Mouse (Mus musculus) cerebellum, adult 9-11 months (tissue): ENCODE measurements at regions not wholly inside any gene's neighbourhood (a gene's known extent, or its start where the extent isn't known, plus 50 kb on each side); places are given as distances from the start of the nearest gene placed in this dataset.

ENCODE experiments used
- DNase-seq: peaks from one replicate; pipeline ENCODE4 v3.0.0; 2022

DNA sequence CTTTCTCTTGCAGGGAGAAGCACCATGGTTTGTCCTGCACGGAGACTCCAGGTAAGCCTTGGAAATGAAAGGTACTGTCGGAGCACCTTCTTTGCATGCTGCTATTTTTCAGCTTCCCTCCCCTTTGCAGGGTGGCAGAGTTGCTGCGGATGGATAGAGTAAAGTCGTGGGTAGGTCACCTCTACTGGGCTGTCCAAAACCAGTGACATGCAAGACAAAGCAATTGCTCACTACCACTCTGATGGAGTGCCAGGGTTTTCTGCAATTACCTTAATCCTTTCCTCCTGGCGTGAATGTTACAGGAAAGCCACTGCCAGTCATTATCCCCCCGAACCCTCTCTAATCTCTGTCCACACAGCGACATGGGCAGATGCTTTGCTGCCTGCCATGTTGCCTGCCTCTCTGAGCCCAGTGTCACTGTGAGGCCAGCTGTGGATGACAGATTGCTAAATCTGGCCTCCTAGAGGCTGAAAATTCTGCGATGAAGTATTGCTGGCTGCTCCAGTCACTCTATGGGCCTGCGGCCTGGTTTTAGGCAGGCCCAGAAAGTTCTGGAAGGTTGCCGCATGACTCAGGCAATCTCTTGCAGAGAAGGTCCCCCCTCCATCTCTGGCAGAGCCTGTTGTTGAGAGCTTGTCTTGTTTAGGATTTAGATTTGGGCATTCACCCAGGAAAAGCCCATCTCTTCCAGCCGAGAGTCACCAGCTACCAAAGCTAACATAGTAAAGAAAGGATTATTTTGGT, 54.1 kb upstream of the Sod3 start:
- peak; percentile 45 for DNase-seq

DNA sequence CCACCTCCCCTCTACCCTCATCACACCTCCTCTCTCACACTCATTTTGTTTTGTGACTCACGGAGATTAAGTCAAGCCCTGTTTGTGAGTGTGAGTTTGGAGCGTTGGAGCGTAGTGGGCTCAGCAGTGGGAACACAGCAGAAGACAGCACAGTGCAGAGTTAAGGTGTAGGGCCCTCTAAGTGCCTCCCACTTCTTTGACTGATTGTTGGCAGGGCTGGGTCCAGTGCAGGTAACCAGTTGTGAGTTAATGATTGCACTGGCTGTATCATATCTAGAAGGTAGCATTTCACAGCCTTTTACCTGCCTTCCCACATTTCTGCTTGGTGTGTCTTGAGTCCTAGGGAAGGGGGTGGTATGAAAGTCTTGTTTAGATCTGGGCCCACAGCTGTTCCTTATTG, 67.3 kb upstream of the Sod3 start:
- DNase-seq, result no peak

DNA sequence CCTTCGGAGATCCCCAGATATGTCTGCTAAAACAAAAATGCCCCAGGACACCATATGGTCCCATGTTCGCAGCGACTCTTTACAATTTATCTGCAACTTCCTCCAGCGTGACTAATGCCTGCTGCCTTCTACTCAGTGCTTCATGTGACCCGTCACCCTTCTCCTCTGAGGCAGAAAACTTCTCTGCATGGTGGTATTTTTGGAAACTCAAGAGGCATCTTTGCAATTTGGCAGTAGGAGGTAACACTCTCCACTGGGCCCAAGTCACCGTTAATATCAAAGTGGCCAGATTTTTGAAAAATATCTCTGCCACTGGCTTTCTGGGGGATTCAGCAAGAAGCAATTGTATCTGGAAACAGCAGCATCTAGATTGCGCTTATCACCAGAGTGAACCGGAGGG, 69.1 kb upstream of the Sod3 start:
- DNase-seq, result no peak

DNA sequence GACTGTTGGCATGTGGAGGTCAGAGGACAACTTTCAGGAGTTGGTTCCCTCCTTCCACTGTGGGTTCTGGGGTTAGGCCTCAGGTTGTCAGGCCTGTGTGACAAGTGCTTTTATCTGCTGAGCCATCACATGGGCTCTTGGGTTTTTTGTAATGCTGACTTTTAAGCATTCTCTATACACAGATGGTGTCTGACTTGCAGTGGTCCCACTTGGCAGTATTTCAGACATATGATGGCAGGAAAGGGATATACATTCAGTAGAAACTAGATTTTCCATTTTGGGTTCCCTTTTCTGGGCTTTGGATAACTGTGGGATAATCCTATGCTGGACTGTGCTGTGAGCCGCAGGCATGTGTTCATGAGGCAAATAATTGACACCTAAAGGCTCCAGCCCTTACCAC, 75.3 kb upstream of the Sod3 start:
- no peak for DNase-seq

DNA sequence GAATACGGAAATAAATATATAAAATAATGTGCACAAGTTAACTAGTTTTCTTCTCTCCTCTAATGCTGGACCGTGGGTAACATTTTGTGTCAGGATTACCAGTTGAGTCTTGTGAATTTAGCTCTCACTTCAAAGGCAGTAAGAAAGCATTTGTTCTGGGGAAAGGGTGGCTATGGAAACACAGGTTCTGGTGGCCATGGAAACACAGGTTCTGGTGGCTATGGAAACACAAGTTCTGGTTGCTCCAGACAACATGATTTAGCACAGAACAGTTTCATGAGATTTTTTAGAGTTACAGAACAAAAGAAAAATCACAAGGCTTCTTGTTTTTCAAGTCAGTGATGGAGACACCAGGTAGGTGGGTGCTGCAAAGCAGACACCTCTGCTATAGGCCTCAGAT, 82.7 kb upstream of the Sod3 start:
- no peak for DNase-seq

DNA sequence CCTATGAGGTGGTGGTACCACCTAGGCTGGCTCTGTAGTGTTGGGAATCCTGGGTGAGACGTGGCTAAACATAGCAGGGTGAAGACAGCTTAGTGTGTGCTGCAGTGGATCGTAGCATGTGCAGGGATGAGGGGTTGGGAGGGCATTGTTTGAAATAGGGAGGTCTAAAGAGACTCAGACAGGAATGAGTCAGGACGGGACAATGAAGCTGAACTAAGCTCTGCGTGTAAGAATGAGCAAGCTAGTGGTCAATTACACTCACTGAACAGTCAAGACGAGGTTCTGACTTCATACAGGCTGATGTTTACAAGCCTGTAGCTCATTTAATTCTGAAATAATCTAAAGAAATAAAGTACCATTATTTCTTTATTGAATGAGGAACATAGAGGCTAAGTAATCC, 85.5 kb upstream of the Sod3 start:
- DNase-seq, result no peak

DNA sequence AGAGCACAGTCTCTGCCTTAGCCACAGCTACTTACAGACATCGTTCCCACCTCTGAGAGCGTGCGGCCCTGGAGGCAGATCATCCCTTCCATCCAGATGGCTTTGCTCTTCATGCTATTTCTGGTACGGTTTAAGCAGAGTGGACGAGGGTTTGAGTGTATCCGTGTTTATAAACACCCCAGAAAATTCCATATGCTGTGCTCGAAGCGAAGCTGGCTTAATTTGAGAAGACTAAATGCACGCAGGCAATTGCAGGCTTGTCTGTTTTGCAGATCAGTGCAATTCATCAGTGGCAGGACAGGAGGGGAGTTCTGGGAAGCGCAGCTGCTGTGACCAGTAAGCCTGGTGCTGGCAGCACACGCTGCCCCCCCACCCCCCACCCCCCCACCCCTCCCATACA, 72.9 kb upstream of the Dhx15 start:
- no peak for DNase-seq

DNA sequence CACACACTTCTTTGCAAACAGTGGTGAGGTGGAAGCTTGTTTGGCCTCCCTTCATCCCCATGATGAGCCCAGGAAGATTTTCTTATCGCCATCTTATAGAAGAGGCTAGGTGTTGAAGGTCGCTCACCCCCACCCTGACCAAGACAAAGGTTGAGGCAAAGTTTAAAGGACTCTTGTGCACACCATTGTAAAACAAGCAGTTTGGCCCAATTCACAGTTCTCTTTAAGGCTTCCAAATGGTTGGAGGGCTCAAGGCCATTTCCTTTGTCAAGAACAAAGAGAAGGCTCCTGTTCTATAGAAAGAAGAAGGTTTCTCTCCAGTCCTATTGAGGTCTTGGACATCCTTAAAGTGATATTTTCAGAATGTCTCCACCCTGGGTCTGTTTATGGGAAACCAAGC, 67.8 kb upstream of the Dhx15 start:
- no peak for DNase-seq

DNA sequence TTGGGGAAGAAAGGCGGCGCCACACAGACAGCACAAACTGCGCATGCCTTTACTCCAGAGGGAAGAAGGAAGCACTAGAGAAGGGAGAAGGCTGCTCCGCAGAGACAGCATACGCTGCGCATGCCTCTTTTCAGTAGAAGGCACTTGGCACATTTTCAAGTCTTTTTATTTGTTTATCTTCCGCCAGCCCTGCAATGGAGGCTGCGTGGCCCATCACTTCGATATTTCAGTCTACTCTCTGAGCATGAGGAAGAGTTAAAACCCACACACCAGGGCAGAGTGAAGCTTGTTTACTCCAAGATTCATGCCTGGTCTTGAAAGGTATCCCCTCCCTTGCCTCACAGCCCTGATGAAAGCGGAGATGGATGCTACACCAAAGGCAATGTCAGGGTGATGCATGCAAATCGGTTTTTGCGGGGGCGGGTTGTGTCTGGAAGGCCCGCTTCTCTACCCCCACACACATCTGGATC, 64.3 kb upstream of the Dhx15 start:
- no peak for DNase-seq

DNA sequence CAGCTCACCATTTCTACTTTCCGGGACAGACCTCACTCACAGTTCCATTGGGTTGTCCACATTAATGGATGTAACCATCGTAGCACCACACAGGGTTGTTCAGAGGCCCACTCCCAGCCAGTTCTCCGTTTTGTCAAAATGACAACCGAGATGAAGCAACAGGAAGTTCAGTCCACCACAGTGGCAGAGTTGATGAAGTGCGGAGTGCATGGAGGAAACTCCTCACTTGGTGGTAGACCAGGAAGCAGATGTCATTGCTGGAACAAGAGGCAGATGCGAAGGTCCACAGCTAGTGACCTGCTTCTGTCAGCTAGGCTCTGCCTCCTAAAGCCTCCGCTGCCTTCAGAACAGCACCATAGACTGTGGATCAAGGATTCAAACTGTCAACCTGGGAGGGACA, 59.5 kb upstream of the Dhx15 start:
- no peak for DNase-seq

DNA sequence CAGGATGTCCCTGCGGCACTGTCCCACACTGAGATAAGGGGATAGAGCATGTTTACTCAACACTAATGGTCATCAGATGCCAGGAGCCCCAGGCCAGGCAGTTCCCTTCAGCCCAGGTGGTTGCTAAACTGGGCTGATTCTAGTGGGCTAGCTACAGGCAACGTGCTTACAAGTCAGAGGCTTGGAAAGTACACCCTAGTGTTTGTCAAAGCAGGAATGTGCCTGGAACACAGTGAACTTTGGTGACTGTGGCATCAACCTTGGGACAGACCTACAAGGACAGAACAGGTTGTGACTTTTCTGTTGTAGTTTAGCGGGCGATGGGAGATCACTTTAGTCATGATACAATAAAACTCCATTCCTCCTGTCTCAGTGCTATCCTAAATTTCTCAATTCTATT, 53.6 kb upstream of the Dhx15 start:
- no peak for DNase-seq

DNA sequence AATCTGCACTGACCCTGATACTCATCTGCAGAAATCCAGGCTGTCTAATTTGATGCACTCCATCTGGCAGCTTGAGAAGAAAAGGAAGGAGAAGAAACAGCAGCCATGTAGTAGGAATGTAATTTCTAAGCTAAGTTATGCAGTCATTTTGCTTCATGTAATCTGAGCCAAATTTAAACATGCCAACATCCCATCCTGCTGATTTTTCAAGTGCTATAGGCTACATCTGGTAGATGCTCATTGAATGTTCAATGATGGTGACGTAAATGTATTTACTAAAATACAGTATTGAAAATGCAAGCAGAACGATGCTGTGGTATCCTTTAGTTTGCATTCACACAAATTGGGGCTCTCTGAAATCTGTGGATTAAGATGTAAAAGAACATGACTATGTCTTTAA, 52.1 kb upstream of the Dhx15 start:
- no peak for DNase-seq

DNA sequence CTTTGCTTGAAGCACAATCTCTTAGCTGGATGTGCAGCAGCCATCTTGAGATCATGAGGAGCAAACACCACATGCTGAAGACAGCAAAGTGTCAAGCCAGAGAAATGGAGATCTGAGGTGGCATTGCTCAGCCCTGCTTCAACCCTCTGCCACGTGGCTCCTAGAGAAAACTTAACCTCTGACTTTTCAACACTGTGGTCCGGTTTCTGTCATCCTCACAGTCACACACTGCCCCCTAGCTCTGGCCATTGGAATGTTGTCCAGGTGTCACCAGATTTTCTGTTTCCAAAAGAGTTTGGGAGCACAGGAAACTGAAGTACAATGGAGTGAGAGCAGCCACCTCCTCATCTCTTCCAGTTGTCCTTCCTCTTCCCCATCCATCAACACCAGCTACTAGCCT, 50.2 kb upstream of the Dhx15 start:
- DNase-seq, result no peak
